In the genomic region with DNA sequence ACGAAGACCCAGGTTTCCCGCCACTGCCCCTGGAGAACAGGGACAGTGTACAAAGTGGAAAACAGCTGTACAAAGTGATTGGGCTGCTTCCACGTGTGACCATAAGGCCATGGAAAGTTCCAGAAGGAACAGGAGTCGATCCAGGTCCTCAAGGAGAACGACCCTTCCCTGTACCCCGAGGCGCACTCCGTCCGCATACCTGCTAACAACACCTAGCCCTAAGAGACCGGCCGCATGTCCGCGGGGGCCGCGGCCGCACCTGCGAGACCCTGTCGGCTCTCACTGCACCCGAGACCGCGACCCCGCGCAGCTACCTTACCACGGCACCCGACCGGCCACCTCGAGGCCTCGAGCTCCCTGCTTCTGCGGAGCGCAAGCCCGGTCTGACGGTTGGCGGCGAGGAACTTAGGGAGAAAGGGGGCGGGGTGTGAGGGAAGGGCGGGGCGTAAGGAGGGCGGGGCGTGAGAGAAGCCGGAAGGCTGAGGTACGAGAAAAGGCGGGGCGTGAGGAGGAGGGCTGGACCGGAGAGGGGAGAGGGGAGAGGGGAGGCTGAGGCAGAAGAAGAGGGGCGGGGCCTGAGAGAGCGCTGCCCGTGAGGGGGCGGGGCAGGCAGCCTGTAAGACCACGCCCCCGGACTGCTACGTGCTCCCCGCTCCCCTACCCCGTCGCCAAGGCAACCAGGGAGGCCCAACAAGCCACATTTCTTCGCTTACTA, we compare ENCODE assay signal across 9 mouse cellular contexts. TPM values are rescaled to one million over a fixed set of nuclear protein-coding genes. Genes with fewer than 3 reads are reported as not detected.
DNase-seq lines count a peak whose midpoint lies in the region; ATAC-seq and TF ChIP-seq lines count a peak whose summit lies in the region.
"Had no signal": no experiment of that assay in that cellular context is flagged by ENCODE, and none has a peak within 500 bp of the region (broad histone marks: within the 10 kb centered on the region; RNA-seq: fewer than 3 reads in every experiment).

A gene (minus strand): TSS at position 413 of the 715 bp plus-strand sequence.

- 12% methylated on average over 52 of the region's 55 CpGs for WGBS in forebrain, embryonic 12.5 days
- WGBS in neural tube, embryonic 14.5 days = 14% methylated on average over 50 of the region's 55 CpGs
- WGBS in stomach, postnatal 0 days = 14% methylated on average over 48 of the region's 55 CpGs

- 0 out of 2 replicates have a peak, but pooled peaks cover 8% of the 10 kb centered on the region for H3K27me3 ChIP-seq in forebrain, embryonic 12.5 days
- no peaks in the 10 kb centered on the region for H3K27me3 ChIP-seq in neural tube, embryonic 14.5 days (ENCODE audit: control insufficient read depth, insufficient read depth, low read length)
- H3K27me3 ChIP-seq in stomach, postnatal 0 days (ENCODE audit: control insufficient read depth, insufficient read depth, low read length) = no peaks in the 10 kb centered on the region

- intact Hi-C loops in heart, postnatal 14 days (cut with DNase I) = no loop called here

- H3K9ac ChIP-seq in forebrain, embryonic 12.5 days = peak within 1 kb of the TSS; percentile 30; the same call in 1 of the 2 replicates
- H3K9ac ChIP-seq in neural tube, embryonic 14.5 days (replicated peaks; ENCODE audit: low read depth, low read length) = peak within 1 kb of the TSS; percentile 1; the same call in 1 of the 2 replicates
- H3K9ac ChIP-seq in stomach, postnatal 0 days (ENCODE audit: low read length) = peak within 1 kb of the TSS; percentile 48; the same call in 1 of the 2 replicates

- no peaks in the 10 kb centered on the region for H3K36me3 ChIP-seq in forebrain, embryonic 12.5 days (replicated peaks)
- no peaks in the 10 kb centered on the region for H3K36me3 ChIP-seq in neural tube, embryonic 14.5 days (ENCODE audit: control insufficient read depth, insufficient read depth, low read length)
- no peaks in the 10 kb centered on the region for H3K36me3 ChIP-seq in stomach, postnatal 0 days (ENCODE audit: control insufficient read depth, insufficient read depth, low read length)

- no peak for TF ChIP-seq EP300 in stomach, postnatal 0 days (optimal IDR thresholded peaks at IDR 0.05)

- H3K27ac ChIP-seq in forebrain, embryonic 12.5 days = no peak within 1 kb of the TSS
- no peak within 1 kb of the TSS for H3K27ac ChIP-seq in neural tube, embryonic 14.5 days (ENCODE audit: low read depth, low read length)
- no peak within 1 kb of the TSS for H3K27ac ChIP-seq in stomach, postnatal 0 days (replicated peaks)

- ATAC-seq in forebrain, embryonic 12.5 days (ENCODE audit: low FRiP score) = peak; percentile 94
- ATAC-seq in neural tube, embryonic 14.5 days (ENCODE audit: low read depth) = peak; percentile 92
- ATAC-seq in stomach, postnatal 0 days (ENCODE audit: low FRiP score, low TSS enrichment) = peak; percentile 92

- peak within 1 kb of the TSS; percentile 68 for H3K4me2 ChIP-seq in forebrain, embryonic 12.5 days
- peak within 1 kb of the TSS; percentile 62 for H3K4me2 ChIP-seq in neural tube, embryonic 14.5 days (ENCODE audit: low read depth, low read length)
- H3K4me2 ChIP-seq in stomach, postnatal 0 days (replicated peaks; ENCODE audit: low read depth) = peak within 1 kb of the TSS; percentile 55

- no peaks in the 10 kb centered on the region for H3K9me3 ChIP-seq in forebrain, embryonic 12.5 days
- no peaks in the 10 kb centered on the region for H3K9me3 ChIP-seq in neural tube, embryonic 14.5 days (ENCODE audit: control insufficient read depth, low read length)
- H3K9me3 ChIP-seq in stomach, postnatal 0 days (ENCODE audit: control insufficient read depth, low read length) = no peaks in the 10 kb centered on the region

- peaks cover 14% of the 10 kb centered on the region for H3K4me1 ChIP-seq in forebrain, embryonic 12.5 days
- H3K4me1 ChIP-seq in neural tube, embryonic 14.5 days (ENCODE audit: control insufficient read depth, insufficient read depth, low read length) = no peaks in the 10 kb centered on the region
- no peaks in the 10 kb centered on the region; the same call in 1 of the 2 replicates for H3K4me1 ChIP-seq in stomach, postnatal 0 days (replicated peaks; ENCODE audit: control insufficient read depth, insufficient read depth)

- H3K4me3 ChIP-seq in forebrain, embryonic 12.5 days (replicated peaks) = peak within 1 kb of the TSS; percentile 41
- peak within 1 kb of the TSS; percentile 35 for H3K4me3 ChIP-seq in neural tube, embryonic 14.5 days (ENCODE audit: low read depth, low read length)
- peak within 1 kb of the TSS; percentile 33 for H3K4me3 ChIP-seq in stomach, postnatal 0 days (ENCODE audit: low read depth, low read length)
- H3K4me3 ChIP-seq: myocyte had no signal

- TF ChIP-seq CTCF in stomach, postnatal 0 days (IDR thresholded peaks at IDR 0.05; ENCODE audit: low read depth) = no peak

- peak; percentile 66 for DNase-seq in layer of hippocampus, adult 11-12 months (ENCODE audit: low spot score)
- DNase-seq in layer of hippocampus, adult 9-10 months (ENCODE audit: low spot score) = no peak
- DNase-seq in heart, postnatal 14 days = peak; percentile 50 to 64
- DNase-seq in kidney, postnatal 4 days = peak; percentile 88 to 93
- peak; percentile 77 to 84 for DNase-seq in lung, adult 18-20 months
- peak; percentile 89 for DNase-seq in stomach, postnatal 0 days (ENCODE audit: low spot score)

RNA-seq across cellular contexts. Expression of the gene that starts here (rescaled TPM):
- polyA plus RNA-seq in forebrain, embryonic 12.5 days (2016; fragmentation: Nextera tagmentation; extraction: Ambion mirVana) = 0.56 and 0.72 TPM in 2 replicates
- not detected for total RNA-seq in heart, postnatal 14 days (2021)
- polyA plus RNA-seq in neural tube, embryonic 14.5 days (2014; fragmentation: Nextera tagmentation; extraction: Ambion mirVana) = 0.70 and 0.80 TPM in 2 replicates
- 0.24 and 0.31 TPM in 2 replicates for polyA plus RNA-seq in stomach, postnatal 0 days (2015; fragmentation: Nextera tagmentation; extraction: Ambion mirVana)
- polyA plus RNA-seq: myocyte had no signal

Comparison
In these comparisons a context has a peak if more than half of its experiments do, and no peak if none do; other contexts are left out.
1. Peak in ATAC-seq, H3K4me3 ChIP-seq, H3K9ac ChIP-seq and H3K4me2 ChIP-seq in forebrain, embryonic 12.5 days; RNA of the gene not detected or under 1 TPM.
2. Peak in DNase-seq in heart, postnatal 14 days; RNA of the gene not detected or under 1 TPM.
3. Peak in ATAC-seq, H3K4me3 ChIP-seq, H3K9ac ChIP-seq and H3K4me2 ChIP-seq in neural tube, embryonic 14.5 days; RNA of the gene not detected or under 1 TPM.
4. Peak in DNase-seq, ATAC-seq, H3K4me3 ChIP-seq, H3K9ac ChIP-seq and H3K4me2 ChIP-seq in stomach, postnatal 0 days; RNA of the gene not detected or under 1 TPM.